Mouse (Mus musculus) kidney, embryonic 15.5 days (tissue): Measurements from ENCODE around the gene Erp29. TPM values are rescaled to one million over a fixed set of nuclear protein-coding genes. Genes with fewer than 3 reads are reported as not detected.

ENCODE experiments used
- ATAC-seq: fragments of 200-750 bp; cut with Nextera tagmentation; replicated peaks from 2 replicates; pipeline ENCODE4 v1.8.0; 2017; ENCODE audit warnings: moderate TSS enrichment; ENCODE audit not compliant: low FRiP score
- H3K27ac ChIP-seq: fragments of 300-500 bp; sonication (generic); 2 replicates; pipeline ENCODE4 v1.5.1; 2015; ENCODE audit warnings: mild to moderate bottlenecking, inconsistent platforms
- H3K27me3 ChIP-seq: fragments of 300-500 bp; sonication (generic); 2 replicates; pipeline ENCODE4 v1.6.1; 2015; ENCODE audit warnings: inconsistent platforms
- H3K36me3 ChIP-seq: fragments of 300-500 bp; sonication (generic); 2 replicates; pipeline ENCODE4 v1.6.1; 2015; ENCODE audit warnings: inconsistent platforms
- H3K4me1 ChIP-seq: fragments of 300-500 bp; sonication (generic); 2 replicates; pipeline ENCODE4 v1.6.1; 2015; ENCODE audit warnings: inconsistent platforms
- H3K4me2 ChIP-seq: fragments of 300-500 bp; sonication (generic); 2 replicates; pipeline ENCODE4 v1.6.1; 2015; ENCODE audit warnings: moderate library complexity, mild to moderate bottlenecking, inconsistent platforms
- H3K4me3 ChIP-seq: fragments of 300-500 bp; sonication (generic); replicated peaks from 2 replicates; pipeline ENCODE4 v1.5.1; 2015; ENCODE audit warnings: mild to moderate bottlenecking, inconsistent platforms
- H3K9ac ChIP-seq: fragments of 300-500 bp; sonication (generic); 2 replicates; pipeline ENCODE4 v1.6.1; 2015; ENCODE audit warnings: mild to moderate bottlenecking, inconsistent platforms
- H3K9me3 ChIP-seq: fragments of 300-500 bp; sonication (generic); replicated peaks from 2 replicates; pipeline ENCODE4 v1.6.1; 2016; ENCODE audit warnings: inconsistent platforms
- WGBS: fragments of 180-500 bp; shearing (Covaris S2); methylation state at CpG from one replicate; pipeline ENCODE4 v1.1.7; 2015; ENCODE audit warnings: mixed read lengths; 5-methylcytosine and 5-hydroxymethylcytosine counted together
- polyA plus RNA-seq: library from polyadenylated mRNA; unstranded; fragments of >200 nt; fragmentation: Nextera tagmentation; extraction: Ambion mirVana; gene quantifications from 2 replicates; pipeline ENCODE4 v1.2.1, GENCODE M21; 2015

Gene Erp29
- polyA plus RNA-seq, 1 experiment from 2014 or later, result 174 TPM

DNA sequence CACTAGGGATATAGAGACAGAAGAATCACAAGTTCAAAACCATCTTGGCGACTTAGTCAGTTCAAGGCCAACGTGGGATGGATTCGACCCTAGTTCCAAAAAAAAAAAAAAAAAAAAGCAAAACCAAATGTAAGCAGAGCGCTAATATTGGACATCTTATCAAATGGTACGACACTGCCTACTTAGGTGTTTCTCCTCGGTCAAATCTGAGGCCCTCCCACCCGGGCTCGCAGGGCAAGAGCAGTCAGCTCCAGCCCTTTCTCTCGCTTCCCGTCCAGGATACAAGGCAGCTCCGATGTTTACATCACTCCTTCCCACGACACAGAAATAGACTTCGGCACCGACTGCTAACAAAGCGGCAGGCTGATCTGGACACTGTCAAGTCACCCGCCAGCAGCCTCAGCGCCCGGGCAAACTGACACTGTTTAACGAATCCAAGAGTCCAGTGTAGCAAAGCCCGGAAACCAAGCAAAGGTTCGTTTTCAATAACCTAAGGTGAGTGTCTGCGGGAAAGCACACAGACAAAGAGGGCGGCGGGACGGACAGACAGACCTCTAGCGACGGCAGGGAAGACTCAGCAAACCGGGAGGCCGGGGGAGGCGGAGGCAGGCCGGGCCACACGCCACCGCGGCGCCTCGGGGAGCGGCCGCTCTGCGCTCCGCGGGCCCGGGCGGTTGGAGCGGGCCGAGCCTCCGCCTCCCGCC lies 67.4 kb downstream of the Erp29 start:
- H3K4me3 ChIP-seq, result peak overlapping the region; percentile 71
- H3K27ac ChIP-seq, result peak overlapping the region; percentile 85
- H3K9me3 ChIP-seq, result no peaks in the 10 kb centered on the region; the same call in 1 of the 2 replicates
- peaks cover 7% of the 10 kb centered on the region for H3K27me3 ChIP-seq
- peak; percentile 68 for ATAC-seq
- peaks cover 24% of the 10 kb centered on the region for H3K36me3 ChIP-seq
- peak overlapping the region; percentile 83 for H3K4me2 ChIP-seq
- WGBS, result 2% methylated on average over 45 of the region's 47 CpGs
- peak overlapping the region; percentile 70 for H3K9ac ChIP-seq
- H3K4me1 ChIP-seq, result peaks cover 15% of the 10 kb centered on the region

DNA sequence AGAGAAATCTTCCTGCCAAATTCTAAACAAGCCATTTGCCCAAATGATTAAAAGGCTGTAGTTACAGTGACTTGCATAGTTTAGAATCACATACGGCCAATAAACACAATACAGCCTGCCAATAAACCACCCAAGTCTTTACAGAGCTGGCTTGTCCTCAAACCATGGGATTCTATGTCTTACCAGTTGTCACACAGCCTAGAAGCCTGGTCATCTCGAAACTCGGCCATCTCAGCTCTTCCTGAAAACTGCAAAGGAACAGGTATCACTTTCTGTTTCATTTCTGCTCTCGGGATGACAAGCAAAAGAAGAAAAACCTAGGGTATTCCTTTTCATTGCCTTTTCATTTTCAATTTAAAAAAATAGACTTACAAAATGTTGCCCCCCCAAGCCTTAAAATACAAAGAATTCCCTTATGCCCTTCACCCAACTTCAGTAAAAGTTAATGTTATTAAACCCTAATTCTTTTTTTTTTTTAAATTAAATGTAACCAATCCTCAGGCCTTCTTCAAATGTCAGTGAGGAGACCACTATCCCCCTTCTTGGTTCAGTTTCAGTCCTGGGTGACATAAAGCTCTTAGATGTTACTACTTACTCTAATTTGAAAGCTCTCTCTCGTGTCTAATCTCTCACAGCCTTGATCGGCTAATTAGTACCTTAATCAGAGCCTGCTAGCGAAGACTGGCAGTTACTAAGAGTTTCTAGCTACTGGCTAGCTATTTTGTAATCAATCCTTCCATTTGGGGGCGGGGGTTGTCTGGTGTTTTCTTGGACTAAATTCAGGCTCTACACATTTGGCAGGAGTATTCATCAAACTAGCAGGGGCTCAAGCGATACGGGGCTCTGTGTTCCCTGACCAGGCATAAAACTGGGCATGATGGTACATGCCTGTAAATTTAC lies 68.2 kb downstream of the Erp29 start:
- no peaks in the 10 kb centered on the region; the same call in 1 of the 2 replicates for H3K9me3 ChIP-seq
- peaks cover 7% of the 10 kb centered on the region for H3K27me3 ChIP-seq
- no peak for ATAC-seq
- peak overlapping the region; percentile 83 for H3K4me2 ChIP-seq
- 47% methylated on average over 10 of the region's 10 CpGs for WGBS
- no peak overlapping the region; the same call in 1 of the 2 replicates for H3K27ac ChIP-seq
- H3K9ac ChIP-seq, result peak overlapping the region; percentile 70
- peak overlapping the region; percentile 71 for H3K4me3 ChIP-seq
- peaks cover 15% of the 10 kb centered on the region for H3K4me1 ChIP-seq
- peaks cover 32% of the 10 kb centered on the region for H3K36me3 ChIP-seq

DNA sequence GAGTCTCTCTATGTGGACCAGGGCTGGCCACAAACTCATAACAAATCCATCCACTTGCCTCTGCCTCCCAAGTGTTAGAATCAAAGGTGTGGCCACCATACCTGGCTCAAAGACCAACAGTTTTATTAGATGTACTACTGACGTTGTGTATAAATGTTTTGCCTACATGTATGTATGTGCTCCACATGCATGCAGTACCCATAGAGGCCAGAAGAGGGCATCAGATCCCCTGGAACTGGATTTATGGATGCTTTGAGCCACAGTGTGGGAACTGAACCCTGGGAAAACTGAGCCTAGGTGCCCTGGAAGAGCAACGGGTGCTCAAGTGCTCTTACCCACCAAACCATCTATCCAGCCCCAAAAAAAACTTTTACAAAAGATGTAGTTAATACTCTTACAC lies 71.6 kb downstream of the Erp29 start:
- H3K36me3 ChIP-seq, result peaks cover 63% of the 10 kb centered on the region
- 95% methylated on average over 2 of the region's 2 CpGs for WGBS

DNA sequence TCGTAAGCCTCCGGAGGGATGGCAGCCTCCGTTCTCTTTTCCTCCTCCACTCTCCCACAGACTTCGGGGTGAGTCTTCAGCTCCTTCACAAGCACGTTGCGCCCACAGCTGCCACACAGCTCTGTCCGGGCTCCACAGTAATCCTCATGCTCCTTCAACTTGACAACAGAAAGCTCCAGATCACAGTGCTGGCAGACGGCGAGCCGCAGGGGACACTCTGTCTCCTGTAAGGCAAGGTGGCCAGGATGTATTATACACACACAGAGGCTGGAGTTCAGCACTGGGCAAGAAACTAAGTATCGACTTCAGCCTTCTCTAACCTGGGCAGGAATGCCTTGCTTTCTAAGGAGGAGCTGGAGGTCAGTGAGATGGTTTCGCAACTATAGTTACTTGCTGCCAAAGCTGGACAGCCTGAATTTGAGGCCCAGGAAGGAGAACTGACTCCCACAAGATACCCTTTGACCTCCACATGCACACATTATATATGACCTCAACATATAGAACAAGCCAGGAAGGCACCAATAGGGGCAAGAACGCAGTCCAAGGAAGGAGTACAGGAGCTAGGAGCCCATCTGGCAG lies 73.5 kb downstream of the Erp29 start:
- Histone ChIP-seq H3K4me1 (no peaks in the 10 kb centered on the region), H3K9ac (no peak overlapping the region), H3K36me3 (peaks cover 79% of the 10 kb centered on the region), H3K27me3 (no peaks in the 10 kb centered on the region), H3K4me3 (no peak overlapping the region), H3K27ac (no peak overlapping the region), H3K4me2 (no peak overlapping the region), H3K9me3 (no peaks in the 10 kb centered on the region; the same call in 1 of the 2 replicates)
- 86% methylated on average over 13 of the region's 13 CpGs for WGBS
- no peak for ATAC-seq

More for the DNA sequence above, 71.6 kb downstream of the Erp29 start:
- peaks cover 5% of the 10 kb centered on the region for H3K4me1 ChIP-seq
- no peak overlapping the region for H3K27ac ChIP-seq
- H3K9ac ChIP-seq, result no peak overlapping the region
- no peaks in the 10 kb centered on the region for H3K27me3 ChIP-seq
- no peaks in the 10 kb centered on the region; the same call in 1 of the 2 replicates for H3K9me3 ChIP-seq
- H3K4me3 ChIP-seq, result no peak overlapping the region
- H3K4me2 ChIP-seq, result no peak overlapping the region
- ATAC-seq, result no peak

Other genes starting within 250 kb of the Erp29 start
- 639 and 659 TPM in 2 replicates for gene Rpl6, start 248.0 kb downstream of the Erp29 start, polyA plus RNA-seq
- gene Hectd4, start 232.3 kb downstream of the Erp29 start, polyA plus RNA-seq, result 4.3 and 5.2 TPM in 2 replicates
- gene Trafd1, start 66.9 kb downstream of the Erp29 start, polyA plus RNA-seq, result 51.2 and 55.6 TPM in 2 replicates
- 43.7 and 44.5 TPM in 2 replicates for gene Naa25, start 54.6 kb downstream of the Erp29 start, polyA plus RNA-seq
- gene Tmem116, start 613 bp downstream of the Erp29 start, polyA plus RNA-seq, result 6.7 and 8.5 TPM in 2 replicates
- 0.08 and 0.22 TPM in 2 replicates for gene Adam1b, start 50.9 kb upstream of the Erp29 start, polyA plus RNA-seq
- 1.4 and 1.9 TPM in 2 replicates for gene Adam1a, start 93.0 kb upstream of the Erp29 start, polyA plus RNA-seq
- gene Gm42878, start 93.0 kb upstream of the Erp29 start, polyA plus RNA-seq, result not detected in 2 replicates
- 42.8 and 48.0 TPM in 2 replicates for gene Mapkapk5, start 93.4 kb upstream of the Erp29 start, polyA plus RNA-seq
- 197 and 222 TPM in 2 replicates for gene Aldh2, start 141.3 kb upstream of the Erp29 start, polyA plus RNA-seq
- 2.8 and 3.0 TPM in 2 replicates for gene Acad12, start 166.4 kb upstream of the Erp29 start, polyA plus RNA-seq
- gene Acad10, start 208.0 kb upstream of the Erp29 start, polyA plus RNA-seq, result 3.1 and 3.6 TPM in 2 replicates
- gene Brap, start 208.1 kb upstream of the Erp29 start, polyA plus RNA-seq, result 35.0 and 36.1 TPM in 2 replicates